Mouse (Mus musculus) liver, embryonic 16.5 days (tissue): ENCODE measurements around the gene Zfp239. TPM values are rescaled to one million over a fixed set of nuclear protein-coding genes. Genes with fewer than 3 reads are reported as not detected.

Source experiments
- ATAC-seq: fragments of 200-750 bp; cut with Nextera tagmentation; 2 replicates; pipeline ENCODE4 v1.8.0; 2017; ENCODE audit warnings: low read depth, mild to moderate bottlenecking, moderate number of reproducible peaks, moderate library complexity
- H3K27ac ChIP-seq: fragments of 300-500 bp; sonication (generic); 2 replicates; pipeline ENCODE4 v1.5.1; 2014; ENCODE audit warnings: mild to moderate bottlenecking, low read length
- H3K27me3 ChIP-seq: fragments of 300-500 bp; sonication (generic); 2 replicates; pipeline ENCODE4 v1.6.1; 2014; ENCODE audit warnings: low read depth, low read length, mixed read lengths; ENCODE audit not compliant: control insufficient read depth, insufficient read depth
- H3K36me3 ChIP-seq: fragments of 300-500 bp; sonication (generic); 2 replicates; pipeline ENCODE4 v1.6.1; 2014; ENCODE audit warnings: mild to moderate bottlenecking; ENCODE audit not compliant: control insufficient read depth, insufficient read depth
- H3K4me1 ChIP-seq: fragments of 300-500 bp; sonication (generic); 2 replicates; pipeline ENCODE4 v1.6.1; 2014; ENCODE audit warnings: low read depth, low read length, mixed read lengths; ENCODE audit not compliant: control insufficient read depth
- H3K4me2 ChIP-seq: fragments of 300-500 bp; sonication (generic); 2 replicates; pipeline ENCODE4 v1.6.1; 2014; ENCODE audit warnings: low read depth, low read length, mixed read lengths
- H3K4me3 ChIP-seq: fragments of 300-500 bp; sonication (generic); 2 replicates; pipeline ENCODE4 v1.5.1; 2014; ENCODE audit warnings: low read depth, mild to moderate bottlenecking, low read length
- H3K9ac ChIP-seq: fragments of 300-500 bp; sonication (generic); 2 replicates; pipeline ENCODE4 v1.6.1; 2014; ENCODE audit warnings: low read depth, low read length
- H3K9me3 ChIP-seq: fragments of 300-500 bp; sonication (generic); replicated peaks from 2 replicates; pipeline ENCODE4 v1.6.1; 2016; ENCODE audit warnings: low read length; ENCODE audit not compliant: control insufficient read depth
- WGBS: fragments of 180-500 bp; shearing (Covaris S2); extraction: QIAGEN DNeasy Blood & Tissue Kit; methylation state at CpG from one replicate; pipeline ENCODE4 v1.1.7; 2014; ENCODE audit not compliant: insufficient replicate concordance; 5-methylcytosine and 5-hydroxymethylcytosine counted together
- polyA plus RNA-seq: library from polyadenylated mRNA; unstranded; fragments of >200 nt; fragmentation: Nextera tagmentation; extraction: Ambion mirVana; gene quantifications from 2 replicates; pipeline ENCODE4 v1.2.1, GENCODE M21; 2015

The Zfp239 gene
- polyA plus RNA-seq, 1 experiment from 2014 or later: 1.7 TPM

DNA sequence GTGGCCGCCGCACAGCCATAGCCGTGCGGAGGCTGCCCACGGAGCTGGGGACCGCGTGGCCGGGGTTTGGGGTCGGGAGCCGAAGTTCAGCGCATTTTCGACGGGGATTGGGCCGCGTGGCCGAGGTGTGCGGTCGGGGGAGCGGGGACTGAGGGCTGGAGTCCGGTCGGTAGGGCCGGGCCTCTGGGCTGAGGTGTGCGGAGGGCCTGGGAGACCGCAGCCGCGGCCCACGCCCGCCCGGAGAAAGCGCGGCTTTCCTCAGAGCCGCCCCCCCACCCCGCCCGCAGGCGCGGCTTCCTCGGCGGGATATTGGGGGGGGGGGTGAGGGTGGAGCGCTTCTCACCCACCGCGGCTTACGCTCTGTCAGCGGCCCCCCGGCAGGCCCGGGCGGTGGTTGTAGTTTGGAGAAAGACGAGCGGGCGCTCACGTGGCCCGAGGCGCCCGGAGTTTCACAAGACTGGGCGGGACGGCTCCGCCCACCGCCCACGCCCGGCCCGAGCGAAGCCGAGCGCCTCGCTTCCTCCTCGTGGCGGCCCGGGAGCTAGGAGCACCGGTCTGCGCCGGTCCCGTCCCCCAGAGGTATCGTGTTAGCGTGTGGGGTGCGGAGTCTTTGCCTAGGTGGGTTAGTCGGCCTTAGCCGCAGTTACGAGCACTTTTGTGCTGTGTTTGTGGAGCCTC is 45.5 kb downstream of the Zfp239 start:
- peaks cover 42% of the 10 kb centered on the region for H3K4me1 ChIP-seq
- H3K9ac ChIP-seq: peak overlapping the region; percentile 97
- H3K4me3 ChIP-seq: peak overlapping the region; percentile 99
- peak overlapping the region; percentile 98 for H3K4me2 ChIP-seq
- H3K27me3 ChIP-seq: no peaks in the 10 kb centered on the region
- no peaks in the 10 kb centered on the region for H3K36me3 ChIP-seq
- ATAC-seq: peak; percentile 67
- H3K27ac ChIP-seq: peak overlapping the region; percentile 96
- under 1% methylated on average over 71 of the region's 77 CpGs for WGBS
- H3K9me3 ChIP-seq: no peaks in the 10 kb centered on the region

DNA sequence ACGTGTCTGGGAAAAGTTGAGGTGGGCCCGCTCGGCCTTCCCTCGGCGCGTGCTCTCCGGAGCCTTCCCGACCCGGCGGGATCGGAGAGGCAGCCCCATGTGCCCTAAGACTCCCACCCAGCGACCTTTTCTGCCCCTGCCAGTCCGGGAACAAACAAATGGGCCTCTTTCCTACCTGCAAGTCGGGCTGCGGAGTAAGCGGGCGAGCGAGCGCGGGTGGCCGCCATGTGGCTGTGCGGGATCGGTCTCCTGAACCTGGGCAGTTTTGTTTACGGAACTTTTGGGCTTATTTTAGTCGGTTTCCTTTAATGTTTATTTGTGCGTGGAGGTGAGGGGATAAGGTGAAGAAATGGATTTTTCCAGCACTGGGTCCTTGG is 46.1 kb downstream of the Zfp239 start:
- H3K27ac ChIP-seq: peak overlapping the region; percentile 96
- peak overlapping the region; percentile 98 for H3K4me2 ChIP-seq
- no peaks in the 10 kb centered on the region for H3K36me3 ChIP-seq
- peak overlapping the region; percentile 97 for H3K9ac ChIP-seq
- WGBS: 0% methylated on average over 26 of the region's 26 CpGs
- no peak for ATAC-seq
- peaks cover 37% of the 10 kb centered on the region for H3K4me1 ChIP-seq
- H3K4me3 ChIP-seq: peak overlapping the region; percentile 99
- H3K27me3 ChIP-seq: no peaks in the 10 kb centered on the region
- no peaks in the 10 kb centered on the region for H3K9me3 ChIP-seq

DNA sequence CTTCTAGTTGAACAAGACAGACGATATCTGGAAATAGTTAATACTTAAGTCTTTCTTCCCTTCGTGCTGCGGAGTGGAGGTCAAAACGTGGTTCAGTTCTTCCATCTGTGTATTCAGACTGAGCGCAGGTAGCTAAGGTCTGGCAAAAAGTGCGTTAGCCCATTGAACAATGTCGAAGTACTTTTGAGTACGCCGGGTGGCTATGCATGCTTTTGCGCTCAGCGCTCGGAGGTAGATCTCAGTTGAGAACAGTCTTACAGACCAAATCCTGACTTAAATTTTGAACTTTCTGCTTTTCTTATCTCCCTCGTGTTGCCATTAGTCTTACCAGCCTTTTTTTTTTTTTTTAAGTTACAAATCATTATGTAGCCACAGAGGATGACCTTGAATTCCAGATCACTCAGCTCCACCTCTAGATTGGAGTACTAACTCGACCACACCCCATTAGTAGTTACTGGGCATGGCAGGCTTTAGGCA is 46.6 kb downstream of the Zfp239 start:
- H3K9ac ChIP-seq: peak overlapping the region; percentile 97
- WGBS: 1% methylated on average over 14 of the region's 14 CpGs
- H3K36me3 ChIP-seq: no peaks in the 10 kb centered on the region
- no peaks in the 10 kb centered on the region for H3K9me3 ChIP-seq
- H3K4me1 ChIP-seq: peaks cover 39% of the 10 kb centered on the region
- no peak for ATAC-seq
- no peaks in the 10 kb centered on the region for H3K27me3 ChIP-seq
- peak overlapping the region; percentile 99 for H3K4me3 ChIP-seq
- H3K27ac ChIP-seq: peak overlapping the region; percentile 96
- peak overlapping the region; percentile 98 for H3K4me2 ChIP-seq

DNA sequence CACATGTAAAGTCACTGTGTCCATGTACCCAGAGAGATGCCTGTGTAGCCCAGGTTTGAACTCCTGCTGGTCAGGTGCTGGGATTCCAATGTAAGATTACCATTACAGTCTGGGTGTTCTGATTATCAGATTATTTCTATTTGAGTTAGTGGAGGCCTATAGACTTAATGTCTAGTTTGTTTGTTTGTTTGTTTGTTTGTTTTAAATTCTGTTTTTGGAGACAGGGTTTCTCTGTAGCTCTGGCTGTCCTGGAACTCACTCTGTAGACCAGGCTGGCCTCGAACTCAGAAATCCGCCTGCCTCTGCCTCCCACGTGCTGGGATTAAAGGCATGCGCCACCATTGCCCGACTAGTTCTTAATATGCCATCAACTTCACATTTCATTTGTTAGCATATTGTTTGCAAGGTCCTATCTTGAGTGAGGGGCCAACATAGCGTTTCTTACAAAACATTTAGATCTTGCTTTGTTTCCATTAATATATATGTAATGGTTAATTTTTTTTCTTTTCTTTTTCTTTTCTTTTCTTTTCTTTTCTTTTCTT is 48.3 kb downstream of the Zfp239 start:
- peak overlapping the region; percentile 99 for H3K4me3 ChIP-seq
- 0 out of 2 replicates have a peak overlapping the region, but pooled peaks have one; percentile 2 for H3K27ac ChIP-seq
- ATAC-seq: no peak

DNA sequence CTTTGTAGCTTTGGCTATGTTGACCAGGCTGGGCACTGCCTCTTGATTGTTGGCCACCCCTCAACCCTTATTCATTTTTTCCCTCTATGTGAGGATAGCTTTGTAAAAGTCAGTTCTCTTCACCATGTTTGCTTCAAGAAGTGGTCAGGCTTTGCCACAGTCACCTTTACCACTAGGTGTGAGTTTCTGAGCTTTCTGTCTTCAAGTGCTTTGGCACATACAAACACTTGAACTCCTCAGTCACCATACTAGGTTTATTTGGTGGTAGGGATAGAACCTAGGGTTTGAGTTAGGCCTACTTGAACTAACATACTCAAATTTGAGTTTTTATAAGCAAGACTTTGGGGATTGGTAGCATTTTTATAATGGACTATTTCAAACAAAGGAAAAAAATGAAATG is 52.6 kb downstream of the Zfp239 start:
- peak overlapping the region; percentile 33; the same call in 1 of the 2 replicates for H3K9ac ChIP-seq
- H3K27me3 ChIP-seq: no peaks in the 10 kb centered on the region
- peak overlapping the region; percentile 66; the same call in 1 of the 2 replicates for H3K27ac ChIP-seq
- peaks cover 47% of the 10 kb centered on the region for H3K4me1 ChIP-seq
- no peak for ATAC-seq
- H3K4me2 ChIP-seq: peak overlapping the region; percentile 5; the same call in 1 of the 2 replicates
- peaks cover 4% of the 10 kb centered on the region for H3K36me3 ChIP-seq
- no peaks in the 10 kb centered on the region for H3K9me3 ChIP-seq
- H3K4me3 ChIP-seq: no peak overlapping the region

More for the DNA sequence above, 48.3 kb downstream of the Zfp239 start:
- H3K36me3 ChIP-seq: no peaks in the 10 kb centered on the region
- peaks cover 45% of the 10 kb centered on the region for H3K4me1 ChIP-seq
- no peak overlapping the region for H3K9ac ChIP-seq
- no peaks in the 10 kb centered on the region for H3K27me3 ChIP-seq
- no peaks in the 10 kb centered on the region for H3K9me3 ChIP-seq
- peak overlapping the region; percentile 98 for H3K4me2 ChIP-seq
- 38% methylated on average over 6 of the region's 6 CpGs for WGBS

DNA sequence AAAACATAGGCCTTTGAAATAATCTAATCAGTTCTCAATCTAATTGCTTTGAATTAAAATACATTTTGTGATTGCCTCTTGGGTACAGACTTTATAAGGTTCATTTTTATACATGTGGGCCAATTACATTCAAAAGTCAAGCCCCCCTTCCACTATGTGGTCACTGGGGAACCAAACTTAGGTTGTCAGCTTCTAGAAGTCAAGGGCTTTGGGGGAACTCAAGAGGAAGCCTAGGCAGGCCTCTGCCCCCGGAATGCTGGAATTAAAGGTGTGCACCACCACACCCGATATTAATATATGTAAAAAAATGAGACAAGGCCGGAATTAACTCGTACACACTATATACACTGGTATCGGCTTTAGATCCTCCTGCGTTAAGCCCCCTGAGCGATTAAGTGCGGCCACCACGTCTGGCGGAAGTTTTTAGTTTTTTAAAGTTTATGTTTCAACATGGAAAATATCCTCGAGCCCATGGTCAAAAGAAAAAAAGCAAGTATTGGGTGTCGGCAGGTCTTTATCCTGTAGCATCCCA is 54.4 kb downstream of the Zfp239 start:
- no peaks in the 10 kb centered on the region for H3K9me3 ChIP-seq
- peaks cover 50% of the 10 kb centered on the region for H3K4me1 ChIP-seq
- H3K4me3 ChIP-seq: peak overlapping the region; percentile 71
- no peak for ATAC-seq
- under 1% methylated on average over 12 of the region's 12 CpGs for WGBS
- H3K36me3 ChIP-seq: peaks cover 14% of the 10 kb centered on the region
- H3K27ac ChIP-seq: peak overlapping the region; percentile 99
- peak overlapping the region; percentile 62 for H3K9ac ChIP-seq
- peak overlapping the region; percentile 96 for H3K4me2 ChIP-seq
- H3K27me3 ChIP-seq: no peaks in the 10 kb centered on the region

DNA sequence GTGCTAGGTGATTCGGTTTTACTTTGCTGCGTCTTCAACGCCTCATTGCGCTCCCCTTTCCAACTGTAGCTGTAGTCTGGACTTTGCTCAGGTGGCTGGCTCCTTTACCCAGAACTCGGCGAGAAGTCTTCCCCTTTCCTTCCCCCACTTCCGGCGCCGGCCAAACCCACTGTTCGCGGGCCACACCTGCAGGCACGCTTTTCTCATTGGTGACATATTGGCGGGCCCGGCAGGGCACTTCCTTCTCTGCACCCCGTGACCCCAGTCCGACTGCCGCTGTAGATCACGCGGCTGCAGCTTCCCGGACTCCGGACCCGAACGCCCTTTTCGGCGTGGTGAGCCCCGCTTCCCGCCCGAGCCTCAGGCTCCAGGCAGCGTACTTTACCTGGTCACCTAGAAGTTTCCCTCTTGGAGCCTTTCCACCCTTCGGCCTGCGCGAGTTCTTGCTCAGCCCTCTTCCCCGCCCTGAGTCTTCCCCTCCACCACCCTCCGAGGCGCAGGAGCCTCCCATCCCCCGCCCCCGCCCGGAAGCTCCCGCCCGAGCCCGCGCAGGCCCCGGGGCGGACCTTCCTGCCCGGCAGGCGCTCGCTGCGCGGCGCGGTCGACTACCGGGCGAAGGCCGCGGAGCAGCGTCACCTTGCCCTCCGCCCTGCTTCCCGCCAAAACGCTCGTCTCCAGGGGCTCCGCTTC is 55.0 kb downstream of the Zfp239 start:
- H3K27ac ChIP-seq: peak overlapping the region; percentile 99
- no peaks in the 10 kb centered on the region for H3K27me3 ChIP-seq
- peak overlapping the region; percentile 71 for H3K4me3 ChIP-seq
- peak overlapping the region; percentile 62 for H3K9ac ChIP-seq
- no peaks in the 10 kb centered on the region for H3K9me3 ChIP-seq
- peak; percentile 94 for ATAC-seq
- under 1% methylated on average over 62 of the region's 62 CpGs for WGBS
- H3K4me2 ChIP-seq: peak overlapping the region; percentile 96
- H3K36me3 ChIP-seq: peaks cover 20% of the 10 kb centered on the region
- H3K4me1 ChIP-seq: peaks cover 53% of the 10 kb centered on the region

DNA sequence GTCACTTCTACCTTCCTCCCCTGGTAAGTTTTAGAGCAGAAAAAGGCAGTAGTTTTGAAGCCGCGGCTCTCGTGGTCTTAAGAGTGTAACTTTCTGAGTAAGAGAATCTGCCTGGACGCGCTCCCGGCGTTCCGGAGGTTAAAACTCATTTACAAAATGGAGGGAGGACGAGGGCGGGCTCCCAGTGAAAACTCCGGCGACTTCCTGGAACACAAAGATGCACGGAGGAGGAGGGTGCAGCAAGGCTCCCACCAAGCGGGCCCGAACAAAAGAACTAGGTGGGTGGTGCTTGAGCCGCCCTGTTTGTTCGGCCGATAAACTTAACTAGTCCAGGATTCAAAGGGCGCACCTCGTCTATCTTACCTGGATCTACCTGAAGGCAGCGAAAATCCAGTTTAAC is 55.7 kb downstream of the Zfp239 start:
- under 1% methylated on average over 21 of the region's 21 CpGs for WGBS
- ATAC-seq: peak; percentile 30
- Histone ChIP-seq H3K27ac (peak overlapping the region; percentile 99), H3K9me3 (no peaks in the 10 kb centered on the region), H3K36me3 (peaks cover 26% of the 10 kb centered on the region), H3K4me1 (peaks cover 53% of the 10 kb centered on the region), H3K27me3 (no peaks in the 10 kb centered on the region), H3K4me3 (peak overlapping the region; percentile 71), H3K4me2 (peak overlapping the region; percentile 96), H3K9ac (peak overlapping the region; percentile 62)
